Mouse (Mus musculus) cortical plate, adult 2 months (tissue): ENCODE results near the gene Mapk11. TPM values are rescaled to one million over a fixed set of nuclear protein-coding genes. Genes with fewer than 3 reads are reported as not detected.

Experiments used
- H3K27ac ChIP-seq: fragments of 200-500 bp; 2 replicates; pipeline ENCODE4 v1.5.1; 2012; ENCODE audit warnings: low read length, control low read depth, inconsistent platforms; ENCODE audit not compliant: insufficient read depth
- H3K4me1 ChIP-seq: fragments of 200-500 bp; 2 replicates; pipeline ENCODE4 v1.6.1; 2011; ENCODE audit warnings: low read length; ENCODE audit not compliant: control insufficient read depth, insufficient read depth
- H3K4me3 ChIP-seq: fragments of 200-500 bp; 2 replicates; pipeline ENCODE4 v1.5.1; 2011; ENCODE audit warnings: mild to moderate bottlenecking, low read length, control low read depth; ENCODE audit not compliant: insufficient read depth
- CTCF ChIP-seq: fragments of 200-500 bp; IDR thresholded peaks from 2 replicates; pipeline ENCODE4 v1.5.1; 2011; ENCODE audit warnings: mild to moderate bottlenecking, control low read depth, low read length; ENCODE audit not compliant: insufficient read depth; ENCODE audit errors: extremely low read depth
- POLR2A ChIP-seq: fragments of 200-500 bp; IDR thresholded peaks from 2 replicates; pipeline ENCODE4 v1.6.1; 2011; ENCODE audit warnings: mild to moderate bottlenecking, low read length, control low read depth; ENCODE audit not compliant: insufficient read depth; ENCODE audit errors: extremely low read depth
- polyA plus RNA-seq: library from polyadenylated mRNA; depleted of rRNA; stranded (reverse); fragments of >200 nt; gene quantifications from 2 replicates; pipeline ENCODE4 v1.2.3, GENCODE M21; 2012

Mapk11 gene
- polyA plus RNA-seq, 1 experiment = 91.5 TPM

DNA sequence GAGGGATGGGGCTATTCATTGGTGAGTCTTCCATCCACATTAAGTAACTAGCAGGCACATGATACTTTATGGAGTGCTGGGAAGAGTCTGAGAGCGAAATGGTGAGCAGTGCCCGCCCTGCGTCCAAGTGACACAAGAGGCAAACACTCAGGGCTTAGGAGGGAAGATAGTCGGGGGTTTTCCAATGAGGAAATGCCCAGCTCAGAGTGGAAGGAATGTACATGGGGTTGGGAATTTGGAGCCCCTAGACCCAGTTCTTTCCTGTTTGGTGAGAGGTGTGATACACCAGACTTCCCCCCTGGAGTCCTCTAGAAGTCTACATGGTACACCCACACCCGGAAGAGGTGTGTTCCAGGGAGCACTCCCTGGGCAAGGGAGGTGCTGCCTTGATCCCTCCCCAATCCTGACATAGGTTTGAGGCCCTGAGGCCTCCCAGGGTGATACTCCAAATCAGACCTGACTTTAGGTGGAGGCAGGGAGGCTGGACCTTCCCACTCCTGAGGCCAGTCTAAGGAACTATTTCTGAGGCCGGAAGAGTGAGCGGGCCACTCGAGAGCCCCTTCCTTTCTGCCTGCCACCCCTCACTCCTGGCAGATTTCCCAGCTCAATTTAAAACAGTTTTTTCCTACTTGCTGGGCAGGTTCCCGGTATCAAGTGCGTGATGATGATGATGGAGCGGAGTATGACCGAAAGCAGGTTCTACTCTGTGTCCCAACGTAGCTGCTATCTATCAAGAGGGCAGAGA, 26.2 kb upstream of the Mapk11 start:
- TF ChIP-seq POLR2A = no peak
- TF ChIP-seq CTCF = no peak
- no peak overlapping the region for H3K4me3 ChIP-seq
- H3K4me1 ChIP-seq = peaks cover 5% of the 10 kb centered on the region; the same call in 1 of the 2 replicates
- H3K27ac ChIP-seq = no peak overlapping the region

DNA sequence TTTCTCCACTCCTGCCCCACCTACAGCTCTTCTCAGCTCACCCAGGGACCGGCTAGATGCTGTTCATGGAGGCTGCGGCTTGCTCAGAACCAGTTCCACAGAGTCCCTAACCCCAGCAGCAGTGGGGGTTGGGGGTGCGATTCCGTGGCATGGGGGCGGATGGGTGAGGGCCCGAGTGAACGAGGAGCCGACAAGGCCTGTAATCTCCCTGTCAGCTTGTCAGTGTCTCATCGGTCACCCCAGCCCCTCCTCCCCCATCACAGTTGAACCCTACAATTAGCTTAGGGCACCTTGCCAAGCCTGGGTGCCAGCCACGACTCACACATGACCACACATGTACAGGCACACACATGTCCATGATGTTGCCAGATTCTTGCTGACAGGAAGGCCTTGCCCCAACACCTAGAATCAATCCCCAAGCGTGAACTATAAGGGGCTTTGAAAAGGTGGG, 25.5 kb upstream of the Mapk11 start:
- TF ChIP-seq POLR2A (no peak), CTCF (no peak)
- no peak overlapping the region for H3K27ac ChIP-seq
- H3K4me3 ChIP-seq = no peak overlapping the region
- peaks cover 10% of the 10 kb centered on the region for H3K4me1 ChIP-seq

DNA sequence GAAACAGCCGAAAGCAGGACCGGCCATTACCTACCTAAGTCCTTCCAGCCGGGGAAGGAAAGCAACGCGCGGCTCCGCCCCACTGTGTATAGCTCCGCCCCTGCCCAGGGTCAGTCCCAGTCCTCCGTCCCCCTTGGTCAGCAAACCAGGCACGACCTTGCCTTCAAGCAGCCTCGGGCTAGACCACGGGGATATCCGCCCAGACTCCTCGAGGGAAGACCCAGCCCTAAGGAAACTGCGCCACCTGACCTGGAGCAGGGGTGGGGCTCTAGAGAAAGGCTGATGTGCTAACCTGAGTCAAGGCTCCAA, 24.4 kb upstream of the Mapk11 start:
- 0 out of 2 replicates have a peak, but pooled peaks have one; percentile 15 for TF ChIP-seq POLR2A
- TF ChIP-seq CTCF = no peak
- Histone ChIP-seq H3K27ac (no peak overlapping the region), H3K4me3 (peak overlapping the region; percentile 33), H3K4me1 (peaks cover 11% of the 10 kb centered on the region)

DNA sequence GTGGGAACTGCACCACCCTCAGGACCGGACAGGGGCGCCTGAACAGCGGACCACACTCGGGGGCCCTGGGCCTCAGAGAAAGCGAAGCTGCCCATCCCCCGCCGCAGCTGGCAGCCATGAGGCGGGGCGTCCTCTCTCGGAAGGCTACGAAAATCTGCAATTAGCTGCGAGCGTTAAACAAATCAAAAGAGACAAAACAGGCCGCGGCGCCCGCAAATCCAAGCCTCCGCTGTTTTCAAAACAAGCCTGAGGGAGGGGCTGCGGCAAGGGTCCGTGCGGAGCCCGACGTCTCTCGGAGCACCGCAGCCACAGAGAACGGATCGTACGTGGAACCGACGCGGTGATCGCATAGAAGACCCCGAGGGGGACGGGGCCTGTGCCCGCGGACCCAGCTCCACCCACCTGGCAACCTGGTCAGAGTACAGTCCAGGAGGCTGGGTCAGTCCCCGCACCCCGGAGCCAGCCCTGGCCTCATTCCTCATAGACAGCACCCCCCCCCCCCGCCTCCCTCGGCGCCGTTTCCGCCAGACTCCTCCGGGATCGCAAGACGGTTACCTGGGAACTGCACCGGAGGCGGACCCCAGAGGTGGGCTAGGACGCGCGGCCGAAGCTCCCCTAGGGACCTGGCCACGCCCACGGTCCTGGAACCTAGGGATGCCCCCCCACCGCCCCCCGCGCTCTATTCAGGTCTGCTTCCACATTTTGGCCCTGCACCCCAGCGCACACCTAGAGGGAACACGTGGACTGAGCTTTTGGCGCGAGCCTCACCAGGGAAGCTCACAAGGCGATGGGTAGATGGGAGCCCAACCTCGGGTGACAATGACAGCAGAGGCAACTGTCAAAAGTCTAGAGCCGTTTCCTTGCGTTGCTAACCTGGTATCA, 23.8 kb upstream of the Mapk11 start:
- H3K4me3 ChIP-seq = peak overlapping the region; percentile 33
- peak overlapping the region; percentile 79 for H3K27ac ChIP-seq
- TF ChIP-seq POLR2A (no peak), CTCF (no peak)
- peaks cover 11% of the 10 kb centered on the region for H3K4me1 ChIP-seq

DNA sequence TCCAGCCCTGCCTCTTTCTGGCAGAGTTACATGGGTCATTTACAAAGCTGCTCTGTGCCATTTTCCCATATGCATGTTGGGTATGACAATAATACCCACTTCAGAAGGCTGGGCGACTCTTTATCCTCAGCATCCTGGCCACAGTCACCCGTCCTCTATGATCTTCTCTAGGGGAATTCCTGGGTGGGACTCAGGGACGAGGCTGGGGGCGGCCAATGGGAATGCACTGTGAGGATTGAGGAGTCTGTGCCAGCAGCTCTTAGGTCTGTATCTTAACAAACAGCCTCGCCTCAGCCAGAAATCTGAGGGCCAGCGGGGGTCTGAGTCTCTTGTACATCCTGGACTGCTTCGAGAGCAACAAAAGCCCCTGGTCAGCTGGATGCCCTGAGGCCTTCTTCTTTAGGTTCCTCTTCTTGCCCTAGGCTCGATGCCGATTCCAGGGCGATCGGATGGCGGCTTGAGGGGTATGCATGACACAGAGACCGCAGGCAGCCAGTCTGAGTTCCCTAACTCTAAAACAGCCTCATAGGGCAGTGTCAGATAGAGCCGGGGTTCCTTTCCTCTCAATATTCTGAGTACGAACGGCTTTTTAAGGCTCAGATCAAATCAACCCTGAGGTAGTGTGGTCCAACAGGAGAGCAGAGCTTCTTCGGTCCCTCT, 23.0 kb upstream of the Mapk11 start:
- TF ChIP-seq CTCF = no peak
- TF ChIP-seq POLR2A = no peak
- Histone ChIP-seq H3K4me1 (peaks cover 9% of the 10 kb centered on the region), H3K27ac (peak overlapping the region; percentile 79; the same call in 1 of the 2 replicates), H3K4me3 (peak overlapping the region; percentile 33)

DNA sequence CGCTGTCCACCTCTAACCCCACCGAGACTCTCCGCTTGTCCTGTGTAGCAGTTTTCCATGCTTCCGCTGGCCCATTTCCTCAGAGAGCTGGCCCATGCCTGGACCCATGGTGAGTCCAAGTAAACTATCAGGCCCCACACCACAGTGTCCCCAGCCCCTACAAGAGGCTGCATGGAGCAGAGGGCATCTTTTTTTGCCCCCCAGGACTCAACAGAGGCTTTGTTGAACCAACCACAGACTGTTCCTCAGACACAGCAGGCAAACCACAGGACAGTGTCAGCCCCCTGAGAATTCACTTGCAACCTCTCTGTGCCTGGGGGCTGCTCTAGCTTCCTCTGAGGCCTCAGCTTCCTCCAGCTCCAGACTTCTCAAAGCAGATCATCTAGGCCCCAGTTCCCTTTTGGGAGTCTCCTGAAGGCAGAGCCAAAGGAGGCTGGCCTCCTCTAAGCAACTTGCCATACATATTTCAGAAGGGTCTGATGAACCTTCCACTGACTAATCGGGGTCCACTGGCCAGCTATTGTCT, 22.2 kb upstream of the Mapk11 start:
- H3K4me3 ChIP-seq = no peak overlapping the region
- TF ChIP-seq POLR2A = no peak
- TF ChIP-seq CTCF = no peak
- H3K27ac ChIP-seq = no peak overlapping the region
- H3K4me1 ChIP-seq = peaks cover 9% of the 10 kb centered on the region

DNA sequence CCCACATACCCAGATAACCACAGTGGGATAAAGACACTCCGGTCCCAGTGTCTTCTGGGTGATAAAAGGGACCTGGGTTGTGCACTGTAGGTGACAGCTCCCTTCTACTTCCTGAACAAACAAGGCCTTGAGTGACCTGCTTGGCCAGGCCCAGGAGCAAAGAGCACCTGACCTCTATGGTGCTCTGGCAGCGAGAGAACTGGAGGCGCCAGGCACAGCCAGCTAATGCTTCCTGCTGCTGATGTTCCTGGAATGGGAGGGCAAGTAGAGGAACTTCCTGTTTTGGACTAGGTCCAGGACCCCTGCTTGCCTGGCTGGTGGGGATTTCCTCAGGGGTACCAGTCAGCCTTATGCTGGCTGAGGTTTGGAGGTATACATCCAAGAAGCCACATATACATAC, 20.7 kb upstream of the Mapk11 start:
- TF ChIP-seq CTCF (no peak), POLR2A (no peak)
- Histone ChIP-seq H3K4me1 (peaks cover 9% of the 10 kb centered on the region), H3K27ac (peak overlapping the region; percentile 38), H3K4me3 (no peak overlapping the region)

DNA sequence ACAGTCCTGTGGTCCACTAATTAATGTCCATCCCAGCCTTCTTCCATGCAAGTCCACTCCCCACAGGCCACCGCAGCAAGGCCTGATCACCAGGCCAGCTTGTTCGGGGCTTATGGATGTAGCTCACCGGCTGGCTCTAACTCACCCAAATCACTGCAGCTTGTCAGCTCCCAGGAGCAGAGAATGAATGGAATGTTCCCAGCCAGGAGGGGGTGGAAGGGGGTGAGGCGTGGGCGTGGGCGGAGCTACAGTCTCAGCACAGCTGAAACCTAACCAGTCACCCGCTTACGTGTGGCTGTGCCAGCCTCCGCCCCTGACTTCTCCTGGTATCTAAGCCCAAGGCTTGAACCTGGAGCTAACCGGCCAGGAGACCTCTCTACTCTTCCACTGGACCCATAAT, 20.0 kb upstream of the Mapk11 start:
- H3K4me3 ChIP-seq = 0 out of 2 replicates have a peak overlapping the region, but pooled peaks have one; percentile 3
- H3K4me1 ChIP-seq = peaks cover 9% of the 10 kb centered on the region
- no peak for TF ChIP-seq CTCF
- TF ChIP-seq POLR2A = peak; percentile 27; the same call in 1 of the 2 replicates
- 0 out of 2 replicates have a peak overlapping the region, but pooled peaks have one; percentile 2 for H3K27ac ChIP-seq

DNA sequence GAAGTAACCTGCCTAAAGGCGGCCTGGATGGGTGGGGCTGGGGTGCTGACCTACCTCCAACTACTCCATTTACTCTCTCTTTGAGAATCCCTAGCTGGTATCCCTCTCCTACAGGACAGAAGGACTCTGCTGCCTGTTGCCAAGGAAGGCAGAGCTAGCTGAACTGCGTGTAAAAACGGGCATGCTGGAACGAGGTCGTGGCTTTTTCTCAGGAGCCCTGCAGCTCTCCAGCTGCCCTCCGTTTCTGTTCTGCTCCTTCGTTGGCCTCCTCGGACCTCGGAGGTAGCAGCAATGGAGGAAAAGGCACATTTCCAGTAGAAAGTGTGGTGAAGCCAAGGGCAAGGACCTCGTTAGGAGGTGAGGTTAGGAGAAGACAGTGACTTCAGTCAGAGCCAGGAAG, 19.5 kb upstream of the Mapk11 start:
- peaks cover 9% of the 10 kb centered on the region for H3K4me1 ChIP-seq
- 0 out of 2 replicates have a peak overlapping the region, but pooled peaks have one; percentile 3 for H3K4me3 ChIP-seq
- no peak for TF ChIP-seq POLR2A
- no peak for TF ChIP-seq CTCF
- peak overlapping the region; percentile 2; the same call in 1 of the 2 replicates for H3K27ac ChIP-seq
